Mouse (Mus musculus) ES-E14 (cell line): ENCODE measurements around the gene Stard5. TPM values are rescaled to one million over a fixed set of nuclear protein-coding genes. Genes with fewer than 3 reads are reported as not detected.

Experiments
- DNase-seq: peaks from one replicate; pipeline ENCODE4 v3.0.0-alpha.2; 2013; ENCODE audit warnings: low read depth, low spot score
- H3K27ac ChIP-seq: 2 replicates; pipeline ENCODE4 v1.5.1; 2012; ENCODE audit warnings: low read depth, mild to moderate bottlenecking, low read length, moderate library complexity, mixed read lengths; ENCODE audit not compliant: poor library complexity, insufficient read depth, severe bottlenecking
- H3K36me3 ChIP-seq: 2 replicates; pipeline ENCODE4 v1.6.1; 2012; ENCODE audit warnings: mild to moderate bottlenecking, low read length, moderate library complexity, mixed read lengths; ENCODE audit not compliant: control insufficient read depth, poor library complexity, insufficient read depth, severe bottlenecking
- H3K4me1 ChIP-seq, 2 experiments: fragments of 150-350 bp in 1 of 2; sonication (generic) in 1 of 2; 2 replicates each; pipeline ENCODE4 v1.6.1; 2012; ENCODE audit warnings: low read length in 2 of 2, mild to moderate bottlenecking in 1 of 2, mixed read lengths in 1 of 2; ENCODE audit not compliant: control insufficient read depth in 2 of 2, insufficient read depth in 2 of 2, poor library complexity in 1 of 2
- H3K4me3 ChIP-seq, 2 experiments: fragments of 150-350 bp in 1 of 2; sonication (generic) in 1 of 2; 2 replicates each; pipeline ENCODE4 v1.5.1; 2012; ENCODE audit warnings: low read length in 2 of 2, low read depth in 1 of 2, mild to moderate bottlenecking in 1 of 2, mixed read lengths in 1 of 2; ENCODE audit not compliant: insufficient read depth in 1 of 2, poor library complexity in 1 of 2, severe bottlenecking in 1 of 2
- H3K9ac ChIP-seq: 2 replicates; pipeline ENCODE4 v1.6.1; 2012; ENCODE audit warnings: low read depth, mild to moderate bottlenecking, low read length, mixed read lengths; ENCODE audit not compliant: poor library complexity, insufficient read depth, severe bottlenecking
- H3K9me3 ChIP-seq: fragments of 150-350 bp; sonication (generic); 2 replicates; pipeline ENCODE4 v1.6.1; 2012; ENCODE audit warnings: low read depth, mild to moderate bottlenecking, low read length; ENCODE audit not compliant: control insufficient read depth, insufficient read depth
- CHD2 ChIP-seq: IDR thresholded peaks from 2 replicates; pipeline ENCODE4 v1.6.1; 2014; ENCODE audit warnings: mild to moderate bottlenecking, low read depth, low read length, inconsistent platforms
- HCFC1 ChIP-seq: IDR thresholded peaks from 2 replicates; pipeline ENCODE4 v1.6.1; 2012; ENCODE audit warnings: low read length, inconsistent platforms, borderline replicate concordance; ENCODE audit not compliant: insufficient read depth
- MAFK ChIP-seq: IDR thresholded peaks from 2 replicates; pipeline ENCODE4 v1.6.1; 2014; ENCODE audit warnings: mild to moderate bottlenecking, low read depth, low read length, inconsistent platforms; ENCODE audit not compliant: insufficient read depth
- ZC3H11A ChIP-seq: IDR thresholded peaks from 2 replicates; pipeline ENCODE4 v1.6.1; 2012; ENCODE audit warnings: low read depth, mild to moderate bottlenecking, inconsistent platforms, low read length, borderline replicate concordance
- ZNF384 ChIP-seq: IDR thresholded peaks from 2 replicates; pipeline ENCODE4 v1.6.1; 2012; ENCODE audit warnings: low read depth, low read length, inconsistent platforms
- in situ Hi-C, 2 experiments: fragments of 600-800 bp; cut with MboI; formaldehyde crosslinking; loops; one replicate each; pipeline ENCODE4 v1.15.1; 2025; ENCODE audit warnings: low sequenced_read_pairs in 2 of 2, inconsistent platforms in 1 of 2; ENCODE audit not compliant: unreplicated experiment in 2 of 2
- total RNA-seq: library from RNA; depleted of rRNA; stranded (reverse); fragments of 300-350 nt; gene quantifications from 2 replicates; pipeline ENCODE4 v1.2.3, GENCODE M21; 2012; rRNA removed

Gene Stard5
- total RNA-seq, 1 experiment: 8.1 TPM

- DNase-seq: no peak
- Histone ChIP-seq H3K27ac (no peak overlapping the region), H3K36me3 (no peaks in the 10 kb centered on the region), H3K4me1 (no peaks in the 10 kb centered on the region), H3K9me3 (no peaks in the 10 kb centered on the region), H3K4me3 (no peak overlapping the region), H3K9ac (no peak overlapping the region)
- in situ Hi-C loops: no loop called here
- TF ChIP-seq ZNF384: no peak
- no peak for TF ChIP-seq MAFK
- no peak for TF ChIP-seq ZC3H11A
- no peak for TF ChIP-seq CHD2
- TF ChIP-seq HCFC1: no peak
These were observed 51.0 kb downstream of the Stard5 start for GRCm38 (mm10) chr7:83682640-83683274.

GRCm38 (mm10) chr7:83695449-83696212 is 63.9 kb downstream of the Stard5 start:
- H3K4me1 ChIP-seq: no peaks in the 10 kb centered on the region
- in situ Hi-C loops: no loop called here
- 0 out of 2 replicates have a peak, but pooled peaks have one; percentile 6 for TF ChIP-seq ZC3H11A
- TF ChIP-seq ZNF384: no peak
- no peak for TF ChIP-seq MAFK
- no peak for TF ChIP-seq HCFC1
- no peak for TF ChIP-seq CHD2
- H3K9ac ChIP-seq: no peak overlapping the region
- H3K36me3 ChIP-seq: no peaks in the 10 kb centered on the region
- peak; percentile 15 for DNase-seq
- no peak overlapping the region for H3K4me3 ChIP-seq
- no peak overlapping the region for H3K27ac ChIP-seq
- no peaks in the 10 kb centered on the region for H3K9me3 ChIP-seq

GRCm38 (mm10) chr7:83699066-83699745 is 67.4 kb downstream of the Stard5 start:
- Histone ChIP-seq H3K27ac (no peak overlapping the region), H3K4me3 (no peak overlapping the region), H3K9ac (no peak overlapping the region), H3K4me1 (no peaks in the 10 kb centered on the region), H3K36me3 (no peaks in the 10 kb centered on the region), H3K9me3 (no peaks in the 10 kb centered on the region)
- no peak for TF ChIP-seq CHD2
- no peak for TF ChIP-seq HCFC1
- TF ChIP-seq ZNF384: no peak
- no peak for TF ChIP-seq MAFK
- no peak for TF ChIP-seq ZC3H11A
- in situ Hi-C loops: no loop called here
- no peak for DNase-seq

Other genes starting within 250 kb of the Stard5 start
- gene Tmc3, start 47.0 kb upstream of the Stard5 start, total RNA-seq: 0.80 and 1.3 TPM in 2 replicates
- gene Il16, start 113.8 kb downstream of the Stard5 start, total RNA-seq: 0.21 and 0.36 TPM in 2 replicates
- 0.27 TPM in 1 of 2 replicates, not detected in the other for gene Cfap161, start 162.9 kb downstream of the Stard5 start, total RNA-seq